Mouse (Mus musculus) midbrain, embryonic 14.5 days (tissue): ENCODE results near the gene Cnot10. TPM values are rescaled to one million over a fixed set of nuclear protein-coding genes. Genes with fewer than 3 reads are reported as not detected.
"Not testable (repeated sequence)": the region's sequence is repeated elsewhere in the genome, so short reads cannot be mapped to it uniquely, and the experiment has no call there.

Source experiments
- ATAC-seq: fragments of 200-750 bp; cut with Nextera tagmentation; 2 replicates; pipeline ENCODE4 v1.8.0; 2017; ENCODE audit warnings: moderate number of reproducible peaks, moderate library complexity; ENCODE audit not compliant: low FRiP score, low TSS enrichment
- DNase-seq: peaks from one replicate; pipeline ENCODE4 v3.0.0-alpha.2; 2015
- H3K27ac ChIP-seq: fragments of 300-500 bp; sonication (generic); replicated peaks from 2 replicates; pipeline ENCODE4 v1.5.1; 2014; ENCODE audit warnings: mild to moderate bottlenecking, low read depth, low read length, moderate library complexity
- H3K27me3 ChIP-seq: fragments of 300-500 bp; sonication (generic); 2 replicates; pipeline ENCODE4 v1.6.1; 2014; ENCODE audit warnings: low read length, control low read depth, mixed read lengths; ENCODE audit not compliant: control insufficient read depth, insufficient read depth
- H3K36me3 ChIP-seq: fragments of 300-500 bp; sonication (generic); 2 replicates; pipeline ENCODE4 v1.6.1; 2014; ENCODE audit warnings: low read length, control low read depth; ENCODE audit not compliant: control insufficient read depth, insufficient read depth
- H3K4me1 ChIP-seq: fragments of 300-500 bp; sonication (generic); 2 replicates; pipeline ENCODE4 v1.6.1; 2014; ENCODE audit warnings: mild to moderate bottlenecking, antibody characterized with exemption, low read length, control low read depth; ENCODE audit not compliant: control insufficient read depth, insufficient read depth
- H3K4me2 ChIP-seq: fragments of 300-500 bp; sonication (generic); 2 replicates; pipeline ENCODE4 v1.6.1; 2014; ENCODE audit warnings: mild to moderate bottlenecking, low read length, moderate library complexity
- H3K4me3 ChIP-seq: fragments of 300-500 bp; sonication (generic); replicated peaks from 2 replicates; pipeline ENCODE4 v1.5.1; 2014; ENCODE audit warnings: low read depth, low read length
- H3K9ac ChIP-seq: fragments of 300-500 bp; sonication (generic); replicated peaks from 2 replicates; pipeline ENCODE4 v1.6.1; 2014; ENCODE audit warnings: mild to moderate bottlenecking, low read length, moderate library complexity
- H3K9me3 ChIP-seq: fragments of 300-500 bp; sonication (generic); 2 replicates; pipeline ENCODE4 v1.6.1; 2016; ENCODE audit warnings: low read length, control low read depth, mixed read lengths; ENCODE audit not compliant: control insufficient read depth
- WGBS: fragments of 180-500 bp; shearing (Covaris S2); extraction: QIAGEN DNeasy Blood & Tissue Kit; methylation state at CpG from one replicate; pipeline ENCODE4 v1.1.7; 2014; 5-methylcytosine and 5-hydroxymethylcytosine counted together
- polyA plus RNA-seq: library from polyadenylated mRNA; unstranded; fragments of >200 nt; fragmentation: Nextera tagmentation; extraction: Ambion mirVana; gene quantifications from 2 replicates; pipeline ENCODE4 v1.2.1, GENCODE M21; 2014

The Cnot10 gene
- polyA plus RNA-seq, 1 experiment from 2014 or later = 56.7 TPM

DNA sequence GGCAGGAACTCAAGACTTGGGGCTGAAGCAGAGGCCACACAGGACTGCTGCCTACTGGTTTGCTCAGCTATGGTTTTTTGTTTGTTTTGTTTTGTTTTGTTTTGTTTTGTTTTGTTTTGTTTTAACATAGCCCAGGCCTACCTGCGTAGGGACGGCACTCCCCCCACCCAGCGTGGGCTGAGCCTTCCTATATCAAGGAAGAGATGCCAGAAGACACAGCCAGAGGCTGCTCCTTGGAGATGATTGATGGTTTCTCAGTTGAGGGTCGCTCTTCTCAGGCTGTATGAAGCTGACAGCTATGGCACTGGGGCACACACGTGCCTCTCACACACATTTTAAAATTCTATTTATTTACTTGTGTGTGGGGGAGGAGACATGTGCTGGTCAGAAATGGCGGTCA lies 21.0 kb upstream of the Cnot10 start:
- peak overlapping the region; percentile 86 for H3K27ac ChIP-seq
- ATAC-seq (no peak), DNase-seq (no peak)
- H3K4me1 ChIP-seq = peaks cover 23% of the 10 kb centered on the region
- no peaks in the 10 kb centered on the region for H3K9me3 ChIP-seq
- no peak overlapping the region for H3K9ac ChIP-seq
- no peak overlapping the region for H3K4me3 ChIP-seq
- peak overlapping the region; percentile 32 for H3K4me2 ChIP-seq
- no peaks in the 10 kb centered on the region for H3K36me3 ChIP-seq
- H3K27me3 ChIP-seq = no peaks in the 10 kb centered on the region
- WGBS = 39% methylated on average over 6 of the region's 6 CpGs

DNA sequence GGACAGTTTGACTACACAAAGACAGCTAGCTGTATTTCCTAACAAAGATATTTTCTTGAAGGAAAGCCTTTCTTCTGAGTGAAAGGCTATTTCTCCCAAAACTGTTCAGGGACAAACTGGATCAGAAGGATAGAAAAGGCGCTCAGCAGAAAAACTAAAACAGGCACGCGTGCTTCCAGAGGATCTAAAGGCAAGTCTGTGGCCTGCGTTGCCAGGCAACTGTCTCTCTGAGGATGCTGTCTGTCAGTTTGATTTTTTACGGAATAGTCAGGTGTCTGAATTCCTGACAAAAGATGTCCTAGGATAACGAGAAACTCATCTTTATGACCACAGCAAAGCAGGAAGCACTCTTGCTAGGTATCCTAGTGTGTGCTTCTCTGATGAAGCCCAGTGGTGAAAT lies 20.5 kb upstream of the Cnot10 start:
- Histone ChIP-seq H3K36me3 (no peaks in the 10 kb centered on the region), H3K27ac (peak overlapping the region; percentile 86), H3K27me3 (no peaks in the 10 kb centered on the region), H3K9me3 (no peaks in the 10 kb centered on the region), H3K9ac (0 out of 2 replicates have a peak overlapping the region, but pooled peaks have one; percentile 2), H3K4me2 (peak overlapping the region; percentile 32), H3K4me1 (peaks cover 23% of the 10 kb centered on the region), H3K4me3 (no peak overlapping the region)
- DNase-seq = peak; percentile 76
- 13% methylated on average over 6 of the region's 6 CpGs for WGBS
- no peak; the same call in 1 of the 2 replicates for ATAC-seq

DNA sequence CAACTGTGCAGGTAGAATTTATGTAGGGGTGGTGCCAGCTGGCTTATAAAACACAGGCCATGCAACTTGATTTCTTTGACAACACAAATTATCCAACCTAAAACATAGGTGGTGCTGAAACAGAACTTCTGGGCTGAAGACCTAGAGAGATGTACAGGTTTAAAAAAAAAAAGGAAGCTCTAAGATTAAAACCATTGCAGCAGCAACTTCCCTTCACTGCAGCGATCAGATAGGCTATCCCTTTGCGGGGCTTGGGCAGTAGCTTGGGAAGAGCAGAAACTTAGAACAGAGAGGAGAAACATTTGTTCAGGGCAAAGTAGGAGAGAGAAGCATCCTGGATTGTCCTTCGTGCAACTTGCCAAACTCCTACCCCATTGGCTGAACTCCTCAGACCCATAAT lies 16.7 kb upstream of the Cnot10 start:
- 86% methylated on average over 3 of the region's 3 CpGs for WGBS

DNA sequence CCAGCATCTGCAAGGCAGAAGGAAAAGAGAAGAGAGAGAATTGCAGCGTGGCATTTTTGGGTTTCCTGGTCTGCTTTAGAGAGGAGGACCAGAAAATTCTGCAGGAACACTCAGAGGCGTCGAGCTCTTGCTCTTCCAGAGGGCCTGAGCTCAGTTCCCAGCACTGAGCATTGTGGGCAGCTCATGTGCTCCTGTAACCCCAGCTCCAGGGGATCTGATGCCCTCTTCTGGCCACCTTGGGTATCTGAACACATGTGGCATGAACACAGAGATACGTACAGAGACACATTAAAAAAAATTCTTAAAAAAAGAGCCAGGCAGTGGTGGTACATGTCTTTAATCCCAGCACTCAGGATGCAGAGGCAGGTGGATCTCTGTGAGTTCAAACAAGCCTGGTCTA lies 15.4 kb upstream of the Cnot10 start:
- no peaks in the 10 kb centered on the region for H3K36me3 ChIP-seq
- H3K9me3 ChIP-seq = no peaks in the 10 kb centered on the region
- H3K9ac ChIP-seq = no peak overlapping the region
- H3K27ac ChIP-seq = no peak overlapping the region
- DNase-seq = no peak
- H3K4me1 ChIP-seq = peaks cover 5% of the 10 kb centered on the region; the same call in 1 of the 2 replicates
- H3K4me3 ChIP-seq = no peak overlapping the region
- H3K4me2 ChIP-seq = no peak overlapping the region
- WGBS = 91% methylated on average over 4 of the region's 4 CpGs
- no peak for ATAC-seq
- no peaks in the 10 kb centered on the region for H3K27me3 ChIP-seq

More for the DNA sequence above, 16.7 kb upstream of the Cnot10 start:
- no peak overlapping the region for H3K9ac ChIP-seq
- H3K27me3 ChIP-seq = no peaks in the 10 kb centered on the region
- no peak for ATAC-seq
- no peaks in the 10 kb centered on the region for H3K9me3 ChIP-seq
- no peak for DNase-seq
- H3K4me3 ChIP-seq = no peak overlapping the region
- no peak overlapping the region for H3K4me2 ChIP-seq
- peaks cover 18% of the 10 kb centered on the region for H3K4me1 ChIP-seq
- H3K27ac ChIP-seq = no peak overlapping the region
- H3K36me3 ChIP-seq = no peaks in the 10 kb centered on the region

DNA sequence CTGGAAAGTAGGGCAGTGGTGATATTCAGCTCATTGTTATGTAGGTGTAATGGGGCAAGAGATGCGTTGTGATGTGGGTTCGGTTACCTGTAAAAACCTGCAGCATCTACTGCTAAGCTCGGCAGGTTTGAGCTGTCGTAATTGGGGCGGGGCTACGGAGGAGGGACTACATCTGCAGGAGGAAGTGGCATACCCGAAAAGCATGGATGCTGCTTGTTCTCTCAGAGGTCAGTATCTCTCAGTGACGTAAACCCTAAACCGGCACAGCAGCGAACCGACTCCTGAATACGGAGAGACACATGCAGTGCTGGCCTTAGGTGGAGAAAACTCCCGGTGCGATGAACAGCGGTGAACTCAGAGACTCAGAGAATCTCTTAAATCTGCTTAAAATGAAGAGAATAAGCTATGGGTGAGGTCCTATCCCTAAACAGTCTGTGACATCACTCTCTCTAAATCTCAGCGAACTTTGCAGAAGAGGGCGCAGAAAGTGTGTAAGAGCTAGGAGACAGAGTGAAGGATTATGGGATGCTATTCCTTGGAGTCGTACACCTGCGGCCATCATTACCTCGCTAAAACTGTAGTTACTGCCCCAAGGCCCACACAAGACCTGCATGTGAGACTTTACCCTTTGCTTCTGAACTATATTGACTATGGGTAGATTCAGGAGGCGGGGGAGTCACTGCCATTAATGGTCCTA lies 11.1 kb upstream of the Cnot10 start:
- ATAC-seq = no peak
- Histone ChIP-seq H3K27me3 (no peaks in the 10 kb centered on the region), H3K9ac (no peak overlapping the region), H3K4me2 (no peak overlapping the region), H3K27ac (no peak overlapping the region), H3K4me3 (no peak overlapping the region), H3K36me3 (no peaks in the 10 kb centered on the region), H3K9me3 (no peaks in the 10 kb centered on the region), H3K4me1 (no peaks in the 10 kb centered on the region)
- 62% methylated on average over 21 of the region's 21 CpGs for WGBS
- DNase-seq = no peak

DNA sequence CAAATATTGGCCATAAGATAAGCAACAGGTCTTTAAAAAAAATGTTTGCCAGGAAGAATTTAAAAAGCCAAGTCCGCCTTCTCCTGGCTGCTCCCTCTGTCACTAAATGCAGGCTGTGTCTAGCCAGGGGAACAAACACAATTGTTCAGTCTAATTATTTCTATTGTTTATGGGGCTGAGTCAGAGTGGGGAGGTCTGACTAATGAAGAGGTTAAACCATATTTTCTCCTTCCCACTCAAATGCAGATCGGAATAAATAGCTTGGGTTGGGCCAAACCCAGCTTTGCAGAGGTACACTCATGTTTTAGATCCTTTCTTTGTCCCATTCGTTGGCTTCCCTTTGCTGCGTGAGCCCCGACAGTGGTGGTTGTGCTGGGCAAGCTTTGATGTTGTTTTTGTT lies 9.4 kb upstream of the Cnot10 start:
- no peak for ATAC-seq
- Histone ChIP-seq H3K27ac (no peak overlapping the region), H3K4me3 (no peak overlapping the region), H3K36me3 (no peaks in the 10 kb centered on the region), H3K9ac (no peak overlapping the region), H3K9me3 (no peaks in the 10 kb centered on the region), H3K27me3 (no peaks in the 10 kb centered on the region), H3K4me2 (no peak overlapping the region), H3K4me1 (no peaks in the 10 kb centered on the region)
- WGBS = 83% methylated on average over 5 of the region's 5 CpGs
- no peak for DNase-seq

DNA sequence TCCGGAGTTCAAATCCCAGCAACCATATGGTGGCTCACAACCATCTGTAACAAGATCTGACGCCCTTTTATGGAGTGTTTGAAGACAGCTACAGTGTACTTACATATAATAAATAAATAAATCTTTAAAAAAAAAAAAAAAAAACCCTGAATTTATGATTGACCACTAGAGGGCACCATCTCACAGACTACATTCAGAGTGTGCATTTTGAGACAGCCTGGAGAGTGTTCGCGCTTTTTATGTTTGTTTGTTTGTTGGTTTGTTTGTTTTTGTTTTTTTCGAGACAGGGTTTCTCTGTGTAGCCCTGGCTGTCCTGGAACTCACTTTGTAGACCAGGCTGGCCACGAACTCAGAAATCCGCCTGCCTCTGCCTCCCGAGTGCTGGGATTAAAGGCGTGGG lies 8.5 kb upstream of the Cnot10 start:
- not testable (repeated sequence) for H3K9me3 ChIP-seq, H3K9ac ChIP-seq, H3K4me1 ChIP-seq, H3K36me3 ChIP-seq, H3K27ac ChIP-seq, H3K4me3 ChIP-seq, ATAC-seq, H3K27me3 ChIP-seq, H3K4me2 ChIP-seq
- WGBS = 51% methylated on average over 8 of the region's 9 CpGs
- peak; percentile 77 for DNase-seq

DNA sequence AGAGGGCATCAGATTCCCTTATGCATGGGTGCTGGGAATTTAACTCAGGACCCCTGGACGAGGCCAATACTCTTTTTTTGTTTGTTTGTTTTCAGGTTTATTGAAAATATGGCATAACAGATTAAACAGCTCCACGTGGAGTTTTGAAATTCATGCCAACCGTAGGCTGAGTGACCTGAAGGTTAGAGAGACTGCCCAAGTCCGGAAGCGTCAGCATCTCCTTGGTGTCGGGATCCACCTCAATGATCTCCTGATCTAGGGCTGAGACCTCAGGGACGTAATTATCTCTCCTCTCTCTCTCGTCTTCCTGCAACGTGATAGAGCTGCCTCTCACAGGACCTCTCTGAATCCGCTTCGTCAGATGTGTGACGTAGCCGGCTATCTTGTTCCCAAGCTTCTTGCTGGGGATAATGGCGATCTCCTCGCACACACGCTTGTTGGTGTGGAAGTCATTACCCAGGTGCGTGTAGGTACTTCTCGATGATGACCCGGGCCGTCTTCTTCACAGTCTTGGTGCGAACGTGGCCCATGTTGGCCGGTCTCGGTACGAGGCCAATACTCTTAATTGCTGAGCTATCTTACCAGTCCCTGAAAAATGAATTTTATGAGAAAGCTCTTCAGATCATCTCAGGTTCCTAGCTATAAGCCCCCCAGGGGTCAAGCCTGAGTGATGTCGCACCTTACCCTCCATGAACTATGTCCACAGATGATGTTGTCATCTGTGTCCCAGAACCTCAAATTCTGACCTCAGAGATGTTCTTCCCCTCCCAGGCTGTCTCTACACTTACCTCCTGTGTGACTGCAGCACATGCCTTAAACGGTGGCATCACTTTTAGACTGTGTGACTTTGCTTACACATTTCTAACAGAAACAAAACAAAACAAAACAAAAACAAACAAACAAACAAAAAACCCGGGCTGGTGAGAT lies 7.8 kb upstream of the Cnot10 start:
- H3K4me1 ChIP-seq = no peaks in the 10 kb centered on the region
- no peaks in the 10 kb centered on the region for H3K36me3 ChIP-seq
- H3K27ac ChIP-seq = no peak overlapping the region
- H3K27me3 ChIP-seq = no peaks in the 10 kb centered on the region; the same call in 1 of the 2 replicates
- no peak overlapping the region for H3K4me2 ChIP-seq
- 83% methylated on average over 28 of the region's 28 CpGs for WGBS
- no peaks in the 10 kb centered on the region for H3K9me3 ChIP-seq
- ATAC-seq = no peak
- H3K9ac ChIP-seq = no peak overlapping the region
- no peak for DNase-seq
- no peak overlapping the region for H3K4me3 ChIP-seq
